19 mouse cellular contexts compared by ENCODE assay signal in the genomic region with DNA sequence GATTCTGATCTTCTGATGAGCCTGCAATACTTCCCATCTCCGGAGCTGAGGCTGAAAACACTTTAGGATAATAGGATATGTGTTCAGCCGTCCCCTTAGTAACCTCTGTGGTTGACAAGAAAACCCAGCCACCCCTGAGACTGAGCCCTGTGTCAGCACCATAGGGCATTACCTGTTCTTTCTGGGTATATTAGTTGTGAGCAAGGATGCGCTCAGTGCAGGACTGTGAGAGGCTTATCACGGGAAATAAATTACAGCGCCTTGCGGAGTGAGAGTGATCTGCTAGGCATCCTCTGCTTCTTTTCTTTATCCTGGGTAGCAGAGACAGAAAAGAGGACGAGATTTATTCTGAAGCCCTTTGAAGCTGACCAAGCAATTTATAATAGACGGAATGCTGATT.
DNase-seq lines count a peak whose midpoint lies in the region; ATAC-seq and TF ChIP-seq lines count a peak whose summit lies in the region.
"Had no signal": no experiment of that assay in that cellular context is flagged by ENCODE, and none has a peak within 500 bp of the region (broad histone marks: within the 10 kb centered on the region; RNA-seq: fewer than 3 reads in every experiment).

No protein-coding gene starts in this region.

- H3K9me3 ChIP-seq in forebrain, embryonic 13.5 days (replicated peaks): no peaks in the 10 kb centered on the region
- no peaks in the 10 kb centered on the region for H3K9me3 ChIP-seq in forebrain, postnatal 0 days (ENCODE audit: low read length)
- no peaks in the 10 kb centered on the region for H3K9me3 ChIP-seq in midbrain, embryonic 13.5 days
- no peaks in the 10 kb centered on the region for H3K9me3 ChIP-seq in midbrain, embryonic 11.5 days (ENCODE audit: control insufficient read depth, low read length)
- H3K9me3 ChIP-seq in hindbrain, embryonic 15.5 days: no peaks in the 10 kb centered on the region
- no peaks in the 10 kb centered on the region for H3K9me3 ChIP-seq in neural tube, embryonic 13.5 days
- H3K9me3 ChIP-seq: embryonic facial prominence, embryonic 13.5 days; limb, embryonic 15.5 days; liver, embryonic 15.5 days had no signal

- H3K27me3 ChIP-seq in forebrain, embryonic 13.5 days: no peaks in the 10 kb centered on the region
- H3K27me3 ChIP-seq in forebrain, postnatal 0 days (ENCODE audit: insufficient read depth, low read length): no peaks in the 10 kb centered on the region
- no peaks in the 10 kb centered on the region for H3K27me3 ChIP-seq in midbrain, embryonic 13.5 days
- no peaks in the 10 kb centered on the region for H3K27me3 ChIP-seq in midbrain, embryonic 11.5 days (ENCODE audit: control insufficient read depth, insufficient read depth, low read length)
- H3K27me3 ChIP-seq in hindbrain, embryonic 15.5 days: no peaks in the 10 kb centered on the region
- no peaks in the 10 kb centered on the region for H3K27me3 ChIP-seq in neural tube, embryonic 13.5 days
- H3K27me3 ChIP-seq: liver, embryonic 15.5 days had no signal

- H3K4me3 ChIP-seq in forebrain, embryonic 13.5 days: no peak overlapping the region
- no peak overlapping the region for H3K4me3 ChIP-seq in forebrain, postnatal 0 days (ENCODE audit: low read depth, low read length)
- no peak overlapping the region for H3K4me3 ChIP-seq in midbrain, embryonic 13.5 days (replicated peaks)
- H3K4me3 ChIP-seq in midbrain, embryonic 11.5 days (ENCODE audit: low read depth, low read length): no peak overlapping the region
- H3K4me3 ChIP-seq in hindbrain, embryonic 15.5 days: no peak overlapping the region
- no peak overlapping the region for H3K4me3 ChIP-seq in neural tube, embryonic 13.5 days
- H3K4me3 ChIP-seq: embryonic facial prominence, embryonic 13.5 days; layer of hippocampus, adult 2 months; limb, embryonic 15.5 days; liver, embryonic 15.5 days had no signal

- peak; percentile 29; the same call in 1 of the 2 replicates for ATAC-seq in forebrain, embryonic 13.5 days
- no peak for ATAC-seq in forebrain, postnatal 0 days
- ATAC-seq in midbrain, embryonic 13.5 days: peak; percentile 72
- ATAC-seq in midbrain, embryonic 11.5 days (ENCODE audit: low FRiP score): no peak; the same call in 1 of the 2 replicates
- ATAC-seq in hindbrain, embryonic 15.5 days (ENCODE audit: low FRiP score, low read depth): no peak
- peak; percentile 69 for ATAC-seq in neural tube, embryonic 13.5 days (ENCODE audit: low read depth)

- H3K27ac ChIP-seq in forebrain, embryonic 13.5 days: peak overlapping the region; percentile 48; the same call in 1 of the 2 replicates
- no peak overlapping the region for H3K27ac ChIP-seq in forebrain, postnatal 0 days (ENCODE audit: low read depth, low read length)
- peak overlapping the region; percentile 66 for H3K27ac ChIP-seq in midbrain, embryonic 13.5 days
- no peak overlapping the region for H3K27ac ChIP-seq in midbrain, embryonic 11.5 days (ENCODE audit: low read depth, low read length)
- peak overlapping the region; percentile 31; the same call in 1 of the 2 replicates for H3K27ac ChIP-seq in hindbrain, embryonic 15.5 days (replicated peaks)
- H3K27ac ChIP-seq in neural tube, embryonic 13.5 days (replicated peaks): peak overlapping the region; percentile 79
- H3K27ac ChIP-seq: embryonic facial prominence, embryonic 13.5 days; layer of hippocampus, adult 2 months; limb, embryonic 15.5 days; liver, embryonic 15.5 days had no signal

- H3K4me2 ChIP-seq in forebrain, embryonic 13.5 days: no peak overlapping the region
- no peak overlapping the region for H3K4me2 ChIP-seq in forebrain, postnatal 0 days (ENCODE audit: low read depth)
- H3K4me2 ChIP-seq in midbrain, embryonic 13.5 days (replicated peaks): peak overlapping the region; percentile 23
- no peak overlapping the region for H3K4me2 ChIP-seq in midbrain, embryonic 11.5 days
- peak overlapping the region; percentile 14 for H3K4me2 ChIP-seq in hindbrain, embryonic 15.5 days
- H3K4me2 ChIP-seq in neural tube, embryonic 13.5 days: peak overlapping the region; percentile 2; the same call in 1 of the 2 replicates
- H3K4me2 ChIP-seq: embryonic facial prominence, embryonic 13.5 days; limb, embryonic 15.5 days; liver, embryonic 15.5 days had no signal

- no peak overlapping the region for H3K9ac ChIP-seq in forebrain, embryonic 13.5 days
- no peak overlapping the region for H3K9ac ChIP-seq in forebrain, postnatal 0 days
- 0 out of 2 replicates have a peak overlapping the region, but pooled peaks have one; percentile 41 for H3K9ac ChIP-seq in midbrain, embryonic 13.5 days (replicated peaks)
- H3K9ac ChIP-seq in midbrain, embryonic 11.5 days (ENCODE audit: low read length): no peak overlapping the region
- H3K9ac ChIP-seq in hindbrain, embryonic 15.5 days: no peak overlapping the region
- H3K9ac ChIP-seq in neural tube, embryonic 13.5 days: 0 out of 2 replicates have a peak overlapping the region, but pooled peaks have one; percentile 1
- H3K9ac ChIP-seq: embryonic facial prominence, embryonic 13.5 days; limb, embryonic 15.5 days; liver, embryonic 15.5 days had no signal

- no peak for DNase-seq in forebrain, postnatal 0 days
- no peak for DNase-seq in midbrain, embryonic 11.5 days (ENCODE audit: low spot score, missing footprints)
- DNase-seq in cerebellum, postnatal 25 days: no peak
- DNase-seq in heart, postnatal 4 days: no peak
- DNase-seq: adrenal gland, postnatal 36 days; cerebellum, adult 18-20 months; gastrocnemius, postnatal 36 days; kidney, adult 18-20 months; kidney, postnatal 14 days; layer of hippocampus, postnatal 36 days; lung, postnatal 14 days had no signal

- 38% methylated on average over 8 of the region's 8 CpGs for WGBS in forebrain, embryonic 13.5 days
- 47% methylated on average over 8 of the region's 8 CpGs for WGBS in forebrain, postnatal 0 days
- WGBS in midbrain, embryonic 13.5 days: 25% methylated on average over 8 of the region's 8 CpGs
- WGBS in midbrain, embryonic 11.5 days: 49% methylated on average over 8 of the region's 8 CpGs
- 24% methylated on average over 8 of the region's 8 CpGs for WGBS in hindbrain, embryonic 15.5 days
- 20% methylated on average over 8 of the region's 8 CpGs for WGBS in neural tube, embryonic 13.5 days

- 0 out of 2 replicates have a peak, but pooled peaks cover 4% of the 10 kb centered on the region for H3K36me3 ChIP-seq in forebrain, embryonic 13.5 days (ENCODE audit: poor library complexity, severe bottlenecking)
- H3K36me3 ChIP-seq in forebrain, postnatal 0 days (ENCODE audit: insufficient read depth): no peaks in the 10 kb centered on the region
- no peaks in the 10 kb centered on the region for H3K36me3 ChIP-seq in midbrain, embryonic 13.5 days
- H3K36me3 ChIP-seq in midbrain, embryonic 11.5 days (ENCODE audit: control insufficient read depth, insufficient read depth, low read length): no peaks in the 10 kb centered on the region
- no peaks in the 10 kb centered on the region for H3K36me3 ChIP-seq in hindbrain, embryonic 15.5 days
- H3K36me3 ChIP-seq in neural tube, embryonic 13.5 days: no peaks in the 10 kb centered on the region
- H3K36me3 ChIP-seq: embryonic facial prominence, embryonic 13.5 days; limb, embryonic 15.5 days; liver, embryonic 15.5 days had no signal

- peaks cover 85% of the 10 kb centered on the region for H3K4me1 ChIP-seq in forebrain, embryonic 13.5 days
- peaks cover 19% of the 10 kb centered on the region for H3K4me1 ChIP-seq in forebrain, postnatal 0 days (ENCODE audit: insufficient read depth)
- peaks cover 77% of the 10 kb centered on the region for H3K4me1 ChIP-seq in midbrain, embryonic 13.5 days (replicated peaks)
- H3K4me1 ChIP-seq in midbrain, embryonic 11.5 days (ENCODE audit: control insufficient read depth, insufficient read depth, low read length): peaks cover 35% of the 10 kb centered on the region
- H3K4me1 ChIP-seq in hindbrain, embryonic 15.5 days (replicated peaks): peaks cover 76% of the 10 kb centered on the region
- H3K4me1 ChIP-seq in neural tube, embryonic 13.5 days (replicated peaks): peaks cover 95% of the 10 kb centered on the region

- TF ChIP-seq CTCF in forebrain, postnatal 0 days (IDR thresholded peaks at IDR 0.05; ENCODE audit: low read depth): no peak

Comparison
In these comparisons a context has a peak if more than half of its experiments do, and no peak if none do; other contexts are left out.
1. ATAC-seq: peak in forebrain, embryonic 13.5 days (single experiment), midbrain, embryonic 13.5 days (single experiment) and neural tube, embryonic 13.5 days (single experiment); none in forebrain, postnatal 0 days (single experiment), midbrain, embryonic 11.5 days (single experiment) and hindbrain, embryonic 15.5 days (single experiment).
2. H3K27ac ChIP-seq: peak in forebrain, embryonic 13.5 days (single experiment), midbrain, embryonic 13.5 days (single experiment), hindbrain, embryonic 15.5 days (single experiment) and neural tube, embryonic 13.5 days (single experiment); none in forebrain, postnatal 0 days (single experiment) and midbrain, embryonic 11.5 days (single experiment).
3. H3K4me2 ChIP-seq: peak in midbrain, embryonic 13.5 days (single experiment), hindbrain, embryonic 15.5 days (single experiment) and neural tube, embryonic 13.5 days (single experiment); none in forebrain, embryonic 13.5 days (single experiment), forebrain, postnatal 0 days (single experiment) and midbrain, embryonic 11.5 days (single experiment).
4. H3K9ac ChIP-seq: peak in midbrain, embryonic 13.5 days (single experiment) and neural tube, embryonic 13.5 days (single experiment); none in forebrain, embryonic 13.5 days (single experiment), forebrain, postnatal 0 days (single experiment), midbrain, embryonic 11.5 days (single experiment) and hindbrain, embryonic 15.5 days (single experiment).